Mouse (Mus musculus): ENCODE data around the gene Tff3.

The Tff3 gene

GRCm38 (mm10) chr17:31129452-31129851 is at the start of gene Tff3:
Gene Tff3, minus strand, starts transcription at chr17:31129646.
- no peak for DNase-seq (ENCODE audit: low spot score in 2 of 2)

- no peak for DNase-seq (ENCODE audit: low spot score in 2 of 2)
Observed at GRCm38 (mm10) chr17:31176321-31176720, 46.9 kb upstream of the Tff3 start.

- no peak for DNase-seq (ENCODE audit: low spot score in 2 of 2)
Observed at GRCm38 (mm10) chr17:31169796-31170195, 40.4 kb upstream of the Tff3 start.

GRCm38 (mm10) chr17:31165127-31165526 is 35.7 kb upstream of the Tff3 start, which contains the start of gene Tff1:
Gene Tff1, minus strand, starts transcription at chr17:31165277.
- no peak for DNase-seq (ENCODE audit: low spot score in 2 of 2)

- DNase-seq (ENCODE audit: low spot score in 2 of 2): no peak
Observed at GRCm38 (mm10) chr17:31163821-31164220, 34.4 kb upstream of the Tff3 start.

DNA sequence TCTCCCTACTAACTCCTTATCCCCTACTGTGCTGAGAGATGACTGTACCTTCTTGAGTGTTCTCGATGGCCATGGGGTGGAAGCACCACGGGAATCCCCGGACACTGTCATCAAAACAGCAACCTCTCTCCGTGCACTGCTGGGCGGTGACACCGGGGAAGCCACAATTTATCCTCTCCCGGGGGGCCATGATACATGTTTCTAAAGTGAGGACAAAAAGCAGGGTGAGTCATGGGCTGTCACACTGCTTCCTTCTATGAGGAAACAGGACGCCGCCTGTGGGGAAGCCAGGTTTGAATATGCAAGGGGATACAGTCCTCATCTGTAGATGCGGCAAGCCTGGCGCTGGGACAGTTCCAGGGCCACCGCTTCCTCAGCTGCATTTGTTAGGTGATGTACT is 33.2 kb upstream of the Tff3 start:
- DNase-seq (ENCODE audit: low spot score in 2 of 2): no peak

DNA sequence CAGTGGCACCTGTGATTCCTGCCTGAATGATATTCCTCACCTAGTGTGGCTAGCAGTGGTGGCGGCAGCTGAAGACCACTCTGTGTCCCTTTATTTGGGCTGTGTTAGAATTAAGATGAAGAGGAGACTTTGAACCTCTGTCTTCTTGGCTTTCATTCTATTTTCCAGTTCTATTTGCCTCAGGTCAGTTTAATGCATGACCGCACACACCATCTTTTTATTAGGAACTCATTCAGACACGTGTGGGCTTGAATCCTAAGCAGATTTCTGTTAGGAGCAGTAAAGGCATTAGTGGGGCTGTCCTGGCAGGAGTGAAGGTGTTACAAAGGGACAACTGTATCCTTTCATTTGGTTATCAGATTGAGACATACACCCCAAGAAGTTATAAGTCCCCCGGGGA is 30.8 kb upstream of the Tff3 start:
- DNase-seq (ENCODE audit: low spot score in 2 of 2): no peak

DNA sequence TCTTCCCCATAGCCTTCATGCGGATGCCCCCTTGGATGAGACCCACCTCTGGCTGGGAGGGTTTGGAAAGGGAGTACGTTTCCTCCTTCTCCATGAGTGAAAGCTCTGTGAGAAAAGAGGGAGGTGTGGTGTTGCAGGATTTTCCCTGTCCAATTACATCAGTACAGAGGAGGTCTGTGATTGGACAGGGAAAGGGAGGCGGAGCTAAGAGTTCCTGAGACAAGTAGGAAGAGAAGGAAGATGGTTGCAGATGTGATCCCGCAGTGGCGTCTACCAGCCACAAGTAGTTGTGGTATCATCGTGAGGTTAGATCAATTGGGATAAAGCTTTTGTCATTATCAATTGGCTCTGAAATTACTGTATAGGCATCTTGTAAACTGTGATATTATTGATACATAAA is 28.5 kb upstream of the Tff3 start:
- no peak for DNase-seq (ENCODE audit: low spot score in 2 of 2)

GRCm38 (mm10) chr17:31153785-31154184 is 24.3 kb upstream of the Tff3 start:
- no peak for DNase-seq (ENCODE audit: low spot score in 2 of 2)

GRCm38 (mm10) chr17:31152966-31153499 is 23.6 kb upstream of the Tff3 start:
- no peak for DNase-seq (ENCODE audit: low spot score in 2 of 2)

DNA sequence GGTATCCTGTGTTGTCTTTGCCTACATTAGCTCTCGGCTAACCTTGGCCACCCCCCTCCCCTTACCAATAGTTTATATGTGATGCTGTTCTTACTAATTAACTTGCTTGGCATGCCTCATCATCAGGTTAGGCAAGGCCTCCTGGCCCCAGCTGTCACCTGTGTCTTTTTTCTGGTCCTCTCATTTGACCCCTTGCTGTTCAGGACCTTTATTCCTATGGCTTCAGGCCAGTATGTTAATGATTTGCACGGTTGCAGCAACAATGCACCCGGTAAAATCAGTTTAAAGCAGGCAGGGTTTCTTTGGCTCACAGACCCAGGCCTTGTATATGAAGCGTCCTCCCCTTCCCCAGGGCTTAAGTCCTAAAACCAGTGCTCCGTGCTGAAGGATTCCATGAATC is 23.1 kb upstream of the Tff3 start:
- DNase-seq (ENCODE audit: low spot score in 2 of 2): no peak

GRCm38 (mm10) chr17:31145998-31146397 is 16.6 kb upstream of the Tff3 start:
- DNase-seq (ENCODE audit: low spot score in 2 of 2): no peak

- DNase-seq (ENCODE audit: low spot score in 2 of 2): no peak
Observed at GRCm38 (mm10) chr17:31144040-31145037, 14.9 kb upstream of the Tff3 start, which contains the start of gene Tff2. Gene Tff2, minus strand, starts transcription at chr17:31144282.

GRCm38 (mm10) chr17:31142116-31142515 is 12.7 kb upstream of the Tff3 start:
- no peak for DNase-seq (ENCODE audit: low spot score in 2 of 2)

DNA sequence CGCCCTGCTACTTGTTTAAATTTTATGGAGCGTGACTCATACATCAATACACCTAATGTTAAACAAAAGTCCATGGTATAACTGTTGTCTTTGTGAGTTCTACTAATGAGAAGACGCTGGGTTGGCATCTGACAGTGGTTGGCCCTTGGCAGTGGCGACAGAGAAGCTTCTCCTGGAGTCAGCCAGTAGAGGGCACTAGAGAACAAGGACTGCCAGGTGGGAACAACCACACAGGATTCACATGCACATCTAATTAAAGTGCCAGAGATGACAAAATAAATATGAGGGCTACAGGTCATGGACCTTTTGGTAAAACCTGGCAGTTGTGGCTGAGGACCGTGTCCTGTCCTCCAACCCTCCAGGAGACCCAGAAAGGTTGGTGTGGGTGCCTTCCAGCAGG is 9.0 kb upstream of the Tff3 start:
- no peak for DNase-seq (ENCODE audit: low spot score in 2 of 2)

- DNase-seq (ENCODE audit: low spot score in 2 of 2): no peak
Observed at GRCm38 (mm10) chr17:31136821-31137220, 7.4 kb upstream of the Tff3 start.

DNA sequence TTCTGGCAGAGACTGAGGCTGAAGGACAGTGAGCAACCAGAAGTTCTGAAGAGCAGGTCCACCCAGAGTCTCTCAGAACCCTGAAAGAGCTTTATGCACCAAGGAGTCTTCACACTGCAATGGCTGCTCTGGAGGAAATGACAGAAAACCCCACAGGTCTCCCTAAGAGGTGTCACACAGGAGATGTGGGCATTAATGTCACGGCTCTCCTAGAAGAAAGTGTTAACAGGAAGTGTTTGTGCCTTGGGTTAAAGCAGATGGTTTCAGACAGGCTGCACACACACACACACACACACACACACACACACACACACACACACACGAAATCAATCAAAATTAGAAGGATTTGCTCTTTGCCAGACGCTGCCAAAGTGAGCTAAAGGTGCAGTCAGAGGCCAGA is 6.8 kb upstream of the Tff3 start:
- DNase-seq (ENCODE audit: low spot score in 2 of 2): no peak

- DNase-seq (ENCODE audit: low spot score in 2 of 2): no peak
Observed at GRCm38 (mm10) chr17:31134913-31135312, 5.5 kb upstream of the Tff3 start.

DNA sequence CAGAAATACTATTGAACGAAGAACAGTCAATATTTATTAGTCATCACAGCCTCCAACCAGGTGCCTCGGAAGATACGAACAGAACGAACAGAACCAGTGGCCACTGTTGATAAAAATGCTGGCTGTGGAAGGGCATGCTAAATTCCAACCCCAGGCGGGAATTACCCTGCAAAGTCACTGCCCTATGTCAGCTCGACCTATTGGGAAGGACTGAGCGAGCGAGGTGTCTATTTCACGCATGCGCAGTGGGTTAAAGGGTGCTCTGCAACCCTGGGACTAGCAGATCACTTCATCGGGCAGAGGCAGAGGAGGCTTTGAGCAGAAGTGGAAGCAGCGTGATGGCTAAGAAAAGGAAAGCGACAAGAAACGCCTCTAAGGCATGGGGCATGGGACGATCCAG is 4.3 kb upstream of the Tff3 start:
- DNase-seq (ENCODE audit: low spot score in 2 of 2): no peak

DNA sequence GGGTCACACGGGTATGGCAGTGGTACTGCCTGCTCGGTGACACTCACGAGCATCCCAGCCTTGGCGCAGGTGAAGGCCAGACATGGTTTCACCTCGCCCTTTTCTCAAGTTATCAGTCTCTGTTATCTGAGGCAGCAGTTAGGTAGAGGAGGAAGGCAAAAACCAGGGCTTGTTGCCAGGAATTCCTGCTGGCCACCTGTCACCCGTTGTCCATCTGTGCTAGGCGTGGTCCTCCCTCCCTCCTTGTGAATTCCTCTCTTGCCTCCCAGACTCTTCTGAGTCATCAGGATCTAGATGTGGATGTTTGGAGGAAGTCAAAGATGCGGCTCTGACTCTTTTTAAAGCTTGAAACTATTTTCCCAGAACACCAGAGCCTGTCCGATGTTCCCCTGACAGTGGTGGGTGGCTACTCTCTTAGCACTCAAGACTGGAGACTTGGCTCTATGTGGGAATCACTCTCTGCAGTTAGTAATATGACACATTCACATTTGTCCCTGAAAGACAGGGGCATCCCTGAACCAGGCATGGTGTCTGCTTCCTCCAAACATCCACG is 1.9 kb upstream of the Tff3 start:
- DNase-seq (ENCODE audit: low spot score in 2 of 2): peak; percentile 37 to 41

DNA sequence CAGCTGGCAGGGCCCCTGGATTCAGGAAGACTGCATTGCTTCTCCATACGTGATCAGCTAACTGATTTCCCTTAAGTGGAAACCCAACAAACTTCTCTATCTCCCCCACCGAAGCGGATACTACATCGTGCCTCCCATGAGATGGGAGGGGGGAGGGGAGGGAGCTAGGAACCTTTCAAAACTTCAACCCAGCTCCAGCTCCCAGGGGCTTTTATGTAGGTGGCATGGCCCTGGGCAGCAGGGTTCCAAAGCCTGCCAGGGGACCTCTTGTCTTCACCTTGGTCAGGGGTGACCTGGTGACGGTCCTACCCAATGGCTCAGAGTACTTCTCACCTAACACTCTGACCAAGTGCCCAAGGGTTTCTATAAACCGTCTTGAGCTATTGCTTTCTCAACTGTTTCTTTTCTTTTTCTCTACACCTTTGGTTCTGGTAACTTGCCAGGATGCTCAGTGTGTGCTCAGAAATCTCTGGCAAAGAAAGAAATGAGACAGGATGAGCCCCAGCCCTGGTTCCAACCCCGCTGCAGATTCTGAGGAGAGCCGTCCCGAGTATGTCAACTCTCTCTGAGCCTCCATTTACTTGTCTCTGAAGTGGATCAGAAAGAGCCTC is 633 bp downstream of the Tff3 start:
- no peak for DNase-seq (ENCODE audit: low spot score in 2 of 2)

DNA sequence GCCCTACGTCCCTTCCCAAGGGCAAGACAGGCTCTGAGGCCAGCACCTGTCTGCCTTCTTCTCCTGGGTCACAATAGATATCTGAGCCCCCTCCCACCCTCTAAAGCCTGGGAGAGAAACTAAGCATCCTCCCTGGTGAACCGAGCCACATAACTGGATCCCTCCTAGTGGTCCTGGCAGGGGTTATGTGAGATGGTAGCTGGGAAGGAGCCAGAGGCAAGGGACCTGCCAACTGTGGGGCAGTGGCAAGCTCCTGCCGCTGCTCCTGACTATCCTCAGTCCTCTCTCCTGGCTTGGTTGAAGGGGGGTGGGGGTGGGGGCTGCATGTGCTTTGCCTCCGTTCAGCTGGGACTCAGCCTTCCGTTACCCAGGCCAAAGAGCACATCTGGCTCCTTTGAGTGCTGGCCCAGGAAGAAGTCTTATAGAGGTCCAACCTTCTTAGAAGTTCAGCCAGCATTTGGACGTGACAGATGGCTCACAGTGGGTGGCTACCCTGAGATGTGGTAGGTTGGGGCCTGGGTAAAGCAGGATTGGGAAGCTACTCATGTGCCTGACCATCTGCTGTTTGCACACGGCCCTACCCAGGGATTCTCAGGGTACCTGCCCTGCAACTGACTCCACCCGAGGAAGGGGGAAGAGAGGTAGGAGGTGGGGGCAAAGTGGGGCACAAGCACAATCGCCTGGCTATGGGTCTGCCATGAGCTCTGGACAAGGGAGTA is 3.7 kb downstream of the Tff3 start:
- peak in 1 of 2 experiments; percentile 40 for DNase-seq (ENCODE audit: low spot score in 2 of 2)

Data from right cerebral cortex, postnatal 36 days (tissue).